Mouse (Mus musculus) C2C12 (cell line): ENCODE data around the gene Dnaja1. TPM values are rescaled to one million over a fixed set of nuclear protein-coding genes. Genes with fewer than 3 reads are reported as not detected.

ENCODE experiments used
- H3K27me3 ChIP-seq: one replicate; pipeline ENCODE4 v1.6.1; 2011; ENCODE audit not compliant: control insufficient read depth, insufficient read depth, insufficient read length
- H3K36me3 ChIP-seq: one replicate; pipeline ENCODE4 v1.6.1; 2011; ENCODE audit not compliant: control insufficient read depth, insufficient read depth
- H3K4me3 ChIP-seq: one replicate; pipeline ENCODE4 v1.5.1; 2011; ENCODE audit warnings: mild to moderate bottlenecking, control low read depth; ENCODE audit not compliant: poor library complexity, insufficient read depth, severe bottlenecking
- H3K79me2 ChIP-seq: one replicate; pipeline ENCODE4 v1.6.1; 2011; ENCODE audit not compliant: control insufficient read depth, insufficient read depth
- H3K79me3 ChIP-seq: one replicate; pipeline ENCODE4 v1.6.1; 2011; ENCODE audit warnings: low read depth, control low read depth
- H3ac ChIP-seq: one replicate; pipeline ENCODE3; 2011; ENCODE audit warnings: low read depth; ENCODE audit not compliant: control insufficient read depth, insufficient read length
- CEBPB ChIP-seq: IDR thresholded peaks from one replicate; pipeline ENCODE4 v1.6.1; 2011; ENCODE audit warnings: low read depth, mild to moderate bottlenecking, control low read depth, moderate library complexity
- CTCF ChIP-seq: IDR thresholded peaks from one replicate; pipeline ENCODE4 v1.5.1; 2011; ENCODE audit not compliant: control insufficient read depth, insufficient read depth, insufficient read length
- FOSL1 ChIP-seq: IDR thresholded peaks from one replicate; pipeline ENCODE4 v1.8.0; 2011; ENCODE audit warnings: mild to moderate bottlenecking, low read length; ENCODE audit not compliant: poor library complexity, insufficient read depth, severe bottlenecking
- MAX ChIP-seq: IDR thresholded peaks from one replicate; pipeline ENCODE4 v1.6.1; 2011; ENCODE audit warnings: mild to moderate bottlenecking, control low read depth
- MYOD1 ChIP-seq: IDR thresholded peaks from one replicate; pipeline ENCODE4 v1.6.1; 2011; ENCODE audit warnings: low read depth; ENCODE audit not compliant: control insufficient read depth, insufficient read length
- MYOG ChIP-seq: IDR thresholded peaks from one replicate; pipeline ENCODE4 v1.6.1; 2011; ENCODE audit not compliant: control insufficient read depth, insufficient read length; ENCODE audit errors: extremely low read depth
- USF1 ChIP-seq: IDR thresholded peaks from one replicate; pipeline ENCODE4 v1.6.1; 2011; ENCODE audit warnings: low read depth, mild to moderate bottlenecking, control low read depth, moderate library complexity
- long read RNA-seq, 2 experiments: library from polyadenylated mRNA; unstranded; transcript quantifications; one replicate each; pipeline ENCODE4 v2.0.0; 2019 to 2020
- polyA plus RNA-seq: library from polyadenylated mRNA; unstranded; fragments of >200 nt; fragmentation: generic; extraction: Trizol; gene quantifications from one replicate; pipeline ENCODE4 v1.2.1, GENCODE M21; 2012; ENCODE audit warnings: missing spikeins

Dnaja1 gene
- polyA plus RNA-seq: 106 TPM
- long read RNA-seq, experiment 1, transcript Dnaja1-201 (9 exons, 3,376 nt): major isoform, 259 of 301 reads
- long read RNA-seq, experiment 1, partial matches to known transcripts: 26 of 301 reads
- long read RNA-seq, experiment 1, other reads (novel, unspliced or antisense): 15 of 301 reads
- long read RNA-seq, experiment 2, full-length matches to known transcripts: 776 of 798 reads
- long read RNA-seq, experiment 2, partial matches to known transcripts: 5 of 798 reads
- long read RNA-seq, experiment 2, other reads (novel, unspliced or antisense): 17 of 798 reads

GRCm38 (mm10) chr4:40722011-40722666 lies at the start of gene Dnaja1:
Gene Dnaja1, plus strand, starts transcription at chr4:40722150.
- H3K27me3 ChIP-seq: no peaks in the 10 kb centered on the region
- H3K79me2 ChIP-seq: peaks cover 52% of the 10 kb centered on the region
- TF ChIP-seq MYOG (no peak), FOSL1 (no peak), MYOD1 (no peak), CEBPB (no peak)
- peak within 1 kb of the TSS; percentile 91 for H3K4me3 ChIP-seq
- peaks cover 40% of the 10 kb centered on the region for H3K79me3 ChIP-seq
- H3K36me3 ChIP-seq: peaks cover 36% of the 10 kb centered on the region
- H3ac ChIP-seq: peak within 1 kb of the TSS; percentile 99

DNA sequence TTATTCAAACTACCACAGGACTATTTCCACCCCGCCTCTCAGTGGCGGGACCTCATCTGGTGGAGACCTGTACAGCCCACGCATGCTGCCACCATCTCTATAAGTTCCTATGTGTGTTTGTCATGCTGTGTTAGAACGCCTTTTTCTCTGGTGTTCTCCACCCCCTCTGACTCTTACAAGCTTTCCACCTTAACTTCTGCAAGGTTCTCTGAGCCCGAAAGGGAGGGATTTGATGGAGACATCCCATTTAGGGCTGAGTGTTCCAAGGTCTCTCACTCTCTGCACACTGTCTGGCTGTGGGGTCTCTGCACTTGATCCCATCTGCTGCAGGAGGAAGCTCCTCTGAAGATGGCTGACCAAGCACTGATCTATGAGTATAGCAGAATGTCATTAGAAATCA lies 48.4 kb upstream of the Dnaja1 start:
- Histone ChIP-seq H3ac (no peak overlapping the region), H3K4me3 (no peak overlapping the region), H3K79me2 (no peaks in the 10 kb centered on the region), H3K27me3 (peaks cover 18% of the 10 kb centered on the region), H3K79me3 (no peaks in the 10 kb centered on the region), H3K36me3 (no peaks in the 10 kb centered on the region)
- no peak for TF ChIP-seq CEBPB
- TF ChIP-seq USF1: no peak
- TF ChIP-seq FOSL1: no peak
- TF ChIP-seq MYOD1: no peak
- TF ChIP-seq MAX: no peak
- TF ChIP-seq MYOG: no peak
- no peak for TF ChIP-seq CTCF

- Histone ChIP-seq H3K27me3 (peaks cover 12% of the 10 kb centered on the region), H3K79me3 (no peaks in the 10 kb centered on the region), H3ac (no peak overlapping the region), H3K79me2 (no peaks in the 10 kb centered on the region), H3K4me3 (no peak overlapping the region), H3K36me3 (no peaks in the 10 kb centered on the region)
- no peak for TF ChIP-seq MYOG
- no peak for TF ChIP-seq FOSL1
- no peak for TF ChIP-seq MAX
- TF ChIP-seq USF1: no peak
- TF ChIP-seq CTCF: no peak
- TF ChIP-seq MYOD1: no peak
- TF ChIP-seq CEBPB: no peak
Observed at GRCm38 (mm10) chr4:40676338-40676737, 45.6 kb upstream of the Dnaja1 start.

- Histone ChIP-seq H3K79me3 (no peaks in the 10 kb centered on the region), H3K27me3 (peaks cover 7% of the 10 kb centered on the region), H3K79me2 (no peaks in the 10 kb centered on the region), H3K4me3 (no peak overlapping the region), H3K36me3 (no peaks in the 10 kb centered on the region), H3ac (no peak overlapping the region)
- TF ChIP-seq MYOD1 (no peak), MYOG (no peak), USF1 (no peak), CTCF (no peak), MAX (no peak), CEBPB (no peak), FOSL1 (no peak)
Observed at GRCm38 (mm10) chr4:40677132-40677531, 44.8 kb upstream of the Dnaja1 start.

- TF ChIP-seq CTCF (peak; percentile 84), CEBPB (no peak), FOSL1 (no peak)
- Histone ChIP-seq H3K36me3 (no peaks in the 10 kb centered on the region), H3K4me3 (no peak overlapping the region), H3K27me3 (peaks cover 5% of the 10 kb centered on the region), H3K79me2 (no peaks in the 10 kb centered on the region), H3K79me3 (no peaks in the 10 kb centered on the region), H3ac (no peak overlapping the region)
Observed at GRCm38 (mm10) chr4:40680250-40680860, 41.6 kb upstream of the Dnaja1 start.
